Mouse (Mus musculus) limb, embryonic 14.5 days (tissue): ENCODE results near the gene Hsd17b2. TPM values are rescaled to one million over a fixed set of nuclear protein-coding genes. Genes with fewer than 3 reads are reported as not detected.
"Not testable (repeated sequence)": the region's sequence is repeated elsewhere in the genome, so short reads cannot be mapped to it uniquely, and the experiment has no call there.

ENCODE experiments used
- ATAC-seq: fragments of 200-750 bp; cut with Nextera tagmentation; 2 replicates; pipeline ENCODE4 v1.8.0; 2017; ENCODE audit warnings: low read depth, moderate number of reproducible peaks, moderate TSS enrichment; ENCODE audit not compliant: low FRiP score
- DNase-seq: peaks from one replicate; pipeline ENCODE4 v3.0.0-alpha.2; 2015; ENCODE audit warnings: low spot score
- H3K27ac ChIP-seq: fragments of 300-500 bp; sonication (generic); replicated peaks from 2 replicates; pipeline ENCODE4 v1.5.1; 2014; ENCODE audit warnings: low read depth, mild to moderate bottlenecking, low read length, moderate library complexity, mixed read lengths
- H3K27me3 ChIP-seq: fragments of 300-500 bp; sonication (generic); 2 replicates; pipeline ENCODE4 v1.6.1; 2014; ENCODE audit warnings: low read length, mixed read lengths; ENCODE audit not compliant: control insufficient read depth, insufficient read depth
- H3K36me3 ChIP-seq: fragments of 300-500 bp; sonication (generic); 2 replicates; pipeline ENCODE4 v1.6.1; 2014; ENCODE audit warnings: mild to moderate bottlenecking, low read length, moderate library complexity, mixed read lengths; ENCODE audit not compliant: control insufficient read depth, insufficient read depth
- H3K4me1 ChIP-seq: fragments of 300-500 bp; sonication (generic); 2 replicates; pipeline ENCODE4 v1.6.1; 2014; ENCODE audit warnings: antibody characterized with exemption, low read length, mixed read lengths; ENCODE audit not compliant: control insufficient read depth, insufficient read depth
- H3K4me2 ChIP-seq: fragments of 300-500 bp; sonication (generic); replicated peaks from 2 replicates; pipeline ENCODE4 v1.6.1; 2014; ENCODE audit warnings: low read depth, mild to moderate bottlenecking, low read length, moderate library complexity; ENCODE audit not compliant: severe bottlenecking
- H3K4me3 ChIP-seq: fragments of 300-500 bp; sonication (generic); replicated peaks from 2 replicates; pipeline ENCODE4 v1.5.1; 2014; ENCODE audit warnings: low read length
- H3K9ac ChIP-seq: fragments of 300-500 bp; sonication (generic); 2 replicates; pipeline ENCODE4 v1.6.1; 2014; ENCODE audit warnings: mild to moderate bottlenecking, low read depth, low read length, moderate library complexity; ENCODE audit not compliant: severe bottlenecking
- H3K9me3 ChIP-seq: fragments of 300-500 bp; sonication (generic); 2 replicates; pipeline ENCODE4 v1.6.1; 2016; ENCODE audit warnings: low read length; ENCODE audit not compliant: control insufficient read depth
- POLR2A ChIP-seq: fragments of 200-500 bp; IDR thresholded peaks from 2 replicates; pipeline ENCODE4 v1.8.0; 2012; ENCODE audit warnings: inconsistent platforms, mild to moderate bottlenecking, moderate library complexity, borderline replicate concordance; ENCODE audit not compliant: insufficient read depth, insufficient read length; ENCODE audit errors: extremely low read depth
- WGBS: fragments of 180-500 bp; shearing (Covaris S2); extraction: QIAGEN DNeasy Blood & Tissue Kit; methylation state at CpG from one replicate; pipeline ENCODE4 v1.1.7; 2014; 5-methylcytosine and 5-hydroxymethylcytosine counted together
- polyA plus RNA-seq, 2 experiments: library from polyadenylated mRNA; depleted of rRNA in 1 of 2; stranded (reverse) in 1 of 2; unstranded in 1 of 2; fragments of >200 nt; fragmentation: Nextera tagmentation in 1 of 2; extraction: Ambion mirVana in 1 of 2; gene quantifications; 2 replicates each; pipeline versions ENCODE4 v1.2.1 to v1.2.3; 2012 to 2014

Hsd17b2 gene
- polyA plus RNA-seq, 2 experiments: 0.21 TPM; not detected in 1

DNA sequence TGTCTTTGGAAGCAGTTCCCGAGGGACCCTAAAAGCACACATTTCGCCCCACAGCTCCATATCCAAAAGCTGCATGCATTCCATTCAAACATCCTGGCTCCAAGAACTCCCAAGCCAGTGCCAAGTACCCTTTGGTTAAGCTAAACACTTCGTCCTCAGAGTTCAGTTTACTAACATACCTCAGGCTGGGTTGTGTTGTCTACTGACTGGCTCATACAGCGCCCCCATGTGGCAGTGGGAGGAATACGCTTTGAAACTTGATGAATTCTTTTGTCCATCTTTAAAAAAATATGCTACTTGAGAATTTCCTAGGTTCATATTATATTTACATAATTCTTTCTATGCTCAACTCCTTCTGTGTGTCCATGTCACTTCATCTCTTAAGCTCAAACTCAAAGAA, 25.9 kb downstream of the Hsd17b2 start:
- no peak overlapping the region for H3K4me2 ChIP-seq
- ATAC-seq (no peak), DNase-seq (no peak)
- no peak overlapping the region for H3K9ac ChIP-seq
- 56% methylated on average over 5 of the region's 5 CpGs for WGBS
- H3K4me3 ChIP-seq: no peak overlapping the region
- TF ChIP-seq POLR2A: no peak
- H3K4me1 ChIP-seq: no peaks in the 10 kb centered on the region
- H3K9me3 ChIP-seq: no peaks in the 10 kb centered on the region
- H3K27me3 ChIP-seq: no peaks in the 10 kb centered on the region
- H3K27ac ChIP-seq: no peak overlapping the region
- no peaks in the 10 kb centered on the region for H3K36me3 ChIP-seq

DNA sequence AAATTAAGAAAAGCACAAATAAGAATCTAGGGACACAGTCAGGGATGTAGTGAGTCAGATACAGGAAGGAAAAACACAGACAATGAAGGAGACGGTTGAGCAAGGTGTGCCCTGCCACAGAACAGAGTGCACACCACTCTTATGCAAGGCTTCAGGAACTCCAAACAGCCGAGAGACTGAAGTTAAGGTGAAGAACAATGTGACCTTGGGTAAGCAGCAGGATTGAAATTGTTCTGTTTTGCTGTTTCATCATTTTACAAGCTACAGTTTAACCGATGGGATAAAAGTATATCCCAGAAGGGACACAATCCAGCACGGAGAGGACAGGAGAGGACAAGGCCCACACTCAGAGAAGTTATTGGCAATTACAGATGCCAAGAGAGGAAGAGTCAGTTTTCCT, 26.5 kb downstream of the Hsd17b2 start:
- no peak for TF ChIP-seq POLR2A
- no peak overlapping the region for H3K27ac ChIP-seq
- H3K4me2 ChIP-seq: no peak overlapping the region
- DNase-seq: no peak
- H3K27me3 ChIP-seq: no peaks in the 10 kb centered on the region
- WGBS: 70% methylated on average over 4 of the region's 4 CpGs
- H3K36me3 ChIP-seq: no peaks in the 10 kb centered on the region
- ATAC-seq: no peak
- no peaks in the 10 kb centered on the region for H3K9me3 ChIP-seq
- no peak overlapping the region for H3K4me3 ChIP-seq
- H3K9ac ChIP-seq: no peak overlapping the region
- no peaks in the 10 kb centered on the region for H3K4me1 ChIP-seq

DNA sequence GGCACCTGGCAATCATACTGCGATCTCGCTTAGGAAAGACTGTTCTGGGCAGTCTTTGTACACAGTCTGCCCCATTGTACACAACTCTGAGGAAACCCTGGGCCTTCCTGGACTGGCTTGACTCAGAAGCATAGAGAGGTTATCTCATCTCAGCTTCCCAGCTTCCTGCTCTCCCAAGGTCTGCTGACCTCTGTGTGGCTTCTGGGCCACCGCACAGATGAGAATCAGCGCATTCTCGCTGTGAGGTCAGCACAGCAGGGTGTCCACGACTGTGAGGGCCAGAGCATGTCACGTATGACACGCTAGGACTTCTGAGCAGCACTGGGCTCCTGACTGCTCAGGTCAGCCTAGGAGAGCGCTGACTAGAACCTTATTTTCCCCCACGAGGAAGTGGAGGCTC, 29.3 kb downstream of the Hsd17b2 start:
- no peaks in the 10 kb centered on the region for H3K9me3 ChIP-seq
- no peaks in the 10 kb centered on the region for H3K36me3 ChIP-seq
- no peak overlapping the region for H3K4me2 ChIP-seq
- H3K4me1 ChIP-seq: no peaks in the 10 kb centered on the region
- H3K9ac ChIP-seq: no peak overlapping the region
- DNase-seq (no peak), ATAC-seq (no peak)
- no peak for TF ChIP-seq POLR2A
- no peak overlapping the region for H3K4me3 ChIP-seq
- no peaks in the 10 kb centered on the region for H3K27me3 ChIP-seq
- WGBS: 60% methylated on average over 10 of the region's 10 CpGs
- no peak overlapping the region for H3K27ac ChIP-seq

DNA sequence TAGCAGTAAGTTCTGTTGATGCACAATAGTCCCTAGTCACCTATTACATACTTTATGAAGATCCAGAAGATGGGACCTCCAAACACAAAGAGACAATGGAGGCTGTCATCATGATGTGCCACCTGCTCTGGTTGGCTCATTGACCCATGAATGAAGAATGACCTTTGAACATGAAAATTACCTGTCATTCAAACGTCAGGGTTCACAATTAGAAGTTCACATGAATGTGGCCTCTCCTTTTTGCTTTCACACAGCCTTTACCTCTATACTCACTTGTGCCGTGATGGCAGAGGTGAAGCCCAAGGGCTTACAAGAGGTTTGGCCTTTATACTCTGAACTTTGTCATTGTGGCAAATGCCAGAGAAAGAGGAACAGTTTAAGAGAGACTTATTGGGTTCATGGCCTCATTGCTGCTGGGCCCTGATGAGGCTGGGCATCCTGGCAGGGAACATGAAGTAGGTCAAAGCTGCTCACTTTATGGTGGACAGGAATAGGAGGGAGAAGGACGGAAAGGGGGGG, 35.0 kb downstream of the Hsd17b2 start:
- 68% methylated on average over 3 of the region's 3 CpGs for WGBS
- no peaks in the 10 kb centered on the region for H3K9me3 ChIP-seq
- H3K4me1 ChIP-seq: no peaks in the 10 kb centered on the region
- no peaks in the 10 kb centered on the region for H3K36me3 ChIP-seq
- no peak overlapping the region for H3K4me3 ChIP-seq
- DNase-seq: no peak
- H3K4me2 ChIP-seq: no peak overlapping the region
- no peak overlapping the region for H3K27ac ChIP-seq
- H3K27me3 ChIP-seq: no peaks in the 10 kb centered on the region
- no peak for TF ChIP-seq POLR2A
- ATAC-seq: no peak
- no peak overlapping the region for H3K9ac ChIP-seq

DNA sequence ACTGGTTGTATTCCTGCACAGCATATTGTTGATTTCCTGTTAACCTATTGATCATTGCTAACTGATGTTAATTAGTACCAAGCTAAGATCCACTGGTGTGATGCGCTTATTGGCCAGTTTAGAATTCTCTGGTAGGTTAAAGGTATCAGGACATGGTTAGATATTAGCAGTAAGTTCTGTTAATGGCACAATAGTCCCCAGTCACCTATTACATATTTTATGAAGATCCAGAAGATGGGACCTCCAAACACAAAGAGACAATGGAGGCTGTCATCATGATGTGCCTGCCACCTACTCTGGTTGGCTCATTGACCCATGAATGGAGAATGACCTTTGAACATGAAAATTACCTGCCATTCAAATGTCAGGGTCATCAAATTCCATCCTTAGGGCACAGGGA, 36.5 kb downstream of the Hsd17b2 start:
- not testable (repeated sequence) for H3K4me2 ChIP-seq, H3K4me3 ChIP-seq, H3K27ac ChIP-seq, H3K27me3 ChIP-seq, H3K4me1 ChIP-seq, ATAC-seq, H3K36me3 ChIP-seq, H3K9me3 ChIP-seq, H3K9ac ChIP-seq, DNase-seq
- 94% methylated on average over 1 of the region's 1 CpGs for WGBS

DNA sequence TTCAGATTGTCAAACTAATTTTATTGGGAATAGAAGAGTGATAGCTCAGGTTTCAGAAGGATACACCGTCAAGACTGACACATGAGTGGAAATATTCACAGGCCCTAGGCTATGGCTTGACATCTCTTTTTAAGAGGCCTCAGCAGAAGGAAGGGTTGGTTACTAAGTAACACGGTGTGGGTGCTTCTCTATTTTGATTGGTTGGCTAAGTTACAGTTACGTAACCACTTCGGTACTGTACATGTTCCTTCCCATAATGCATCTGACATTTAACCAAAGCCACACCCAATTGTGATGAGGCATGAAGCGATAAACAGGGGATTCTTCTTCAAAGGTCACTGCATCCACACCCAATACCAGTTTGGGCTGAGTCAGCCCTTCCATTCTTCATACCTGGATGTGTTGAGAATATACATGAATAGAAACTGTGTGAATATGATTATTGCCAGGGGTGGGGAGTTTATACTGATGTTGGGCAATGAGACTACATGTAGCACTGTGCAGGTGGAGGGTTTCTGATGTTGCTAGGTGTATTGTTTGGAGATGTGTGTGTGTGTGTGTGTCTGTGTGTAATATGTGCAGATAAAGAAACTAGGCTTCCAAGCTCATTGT, 38.8 kb downstream of the Hsd17b2 start:
- Histone ChIP-seq H3K4me3 (no peak overlapping the region), H3K36me3 (no peaks in the 10 kb centered on the region), H3K27me3 (no peaks in the 10 kb centered on the region), H3K4me2 (no peak overlapping the region), H3K9ac (no peak overlapping the region), H3K4me1 (no peaks in the 10 kb centered on the region), H3K9me3 (no peaks in the 10 kb centered on the region), H3K27ac (no peak overlapping the region)
- TF ChIP-seq POLR2A: no peak
- ATAC-seq: no peak
- WGBS: 79% methylated on average over 5 of the region's 5 CpGs
- DNase-seq: no peak
